Mouse (Mus musculus) CH12.LX (cell line): ENCODE measurements around the gene I830077J02Rik. TPM values are rescaled to one million over a fixed set of nuclear protein-coding genes. Genes with fewer than 3 reads are reported as not detected.

ENCODE experiments used
- DNase-seq: peaks from one replicate; pipeline ENCODE4 v3.0.0-alpha.2; 2013; ENCODE audit errors: extremely low read depth
- H3K27ac ChIP-seq: 2 replicates; pipeline ENCODE4 v1.5.1; 2012; ENCODE audit warnings: low read depth, mild to moderate bottlenecking, control low read depth, moderate library complexity; ENCODE audit not compliant: insufficient read depth
- H3K27me3 ChIP-seq: replicated peaks from 2 replicates; pipeline ENCODE3; 2012; ENCODE audit warnings: inconsistent platforms
- H3K36me3 ChIP-seq, 2 experiments: replicated peaks in 1 of 2; 2 replicates each; pipeline versions ENCODE3 to v1.6.1; 2012; ENCODE audit warnings: inconsistent platforms in 1 of 2, low read length in 1 of 2, mild to moderate bottlenecking in 1 of 2, mixed read lengths in 1 of 2, moderate library complexity in 1 of 2; ENCODE audit not compliant: control insufficient read depth in 1 of 2, insufficient read depth in 1 of 2
- H3K4me1 ChIP-seq, 2 experiments: 2 replicates each; pipeline ENCODE4 v1.6.1; 2012; ENCODE audit warnings: inconsistent platforms in 1 of 2, moderate library complexity in 1 of 2; ENCODE audit not compliant: insufficient read depth in 2 of 2, control insufficient read depth in 1 of 2
- H3K4me2 ChIP-seq: 2 replicates; pipeline ENCODE4 v1.6.1; 2012; ENCODE audit warnings: low read depth, mild to moderate bottlenecking, control low read depth; ENCODE audit not compliant: poor library complexity, insufficient read depth, severe bottlenecking
- H3K4me3 ChIP-seq, 3 experiments: fragments of 150-350 bp in 1 of 3; sonication (generic) in 1 of 3; replicated peaks in 1 of 3; 2 replicates each; pipeline versions ENCODE3 to v1.5.1; 2011 to 2012; ENCODE audit warnings: low read depth in 2 of 3, low read length in 2 of 3, mild to moderate bottlenecking in 2 of 3, moderate library complexity in 2 of 3, control low read depth in 1 of 3, improper control_type of control experiment in 1 of 3, inconsistent platforms in 1 of 3, mixed read lengths in 1 of 3; ENCODE audit not compliant: poor library complexity in 1 of 3
- H3K79me2 ChIP-seq: replicated peaks from 2 replicates; pipeline ENCODE4 v1.6.1; 2012; ENCODE audit warnings: mild to moderate bottlenecking, moderate library complexity; ENCODE audit not compliant: control insufficient read depth, poor library complexity, insufficient read depth, severe bottlenecking; ENCODE audit errors: extremely low read depth
- H3K9ac ChIP-seq: 2 replicates; pipeline ENCODE4 v1.6.1; 2012; ENCODE audit warnings: low read depth, mild to moderate bottlenecking, control low read depth, moderate library complexity; ENCODE audit not compliant: insufficient read depth
- H3K9me3 ChIP-seq: replicated peaks from 2 replicates; pipeline ENCODE3; 2012; ENCODE audit warnings: low read length, inconsistent platforms, mixed read lengths
- BHLHE40 ChIP-seq: IDR thresholded peaks from 2 replicates; pipeline ENCODE4 v1.6.1; 2011; ENCODE audit warnings: mild to moderate bottlenecking, low read depth, low read length, improper control_type of control experiment
- CHD1 ChIP-seq: IDR thresholded peaks from 2 replicates; pipeline ENCODE4 v1.6.1; 2012; ENCODE audit warnings: low read depth, low read length, improper control_type of control experiment, inconsistent platforms
- CHD2 ChIP-seq: IDR thresholded peaks from 2 replicates; pipeline ENCODE4 v1.6.1; 2011; ENCODE audit warnings: low read length, improper control_type of control experiment
- CTCF ChIP-seq, 2 experiments: IDR thresholded peaks in 1 of 2; conservative IDR thresholded peaks in 1 of 2; 2 replicates each; pipeline ENCODE4 v1.5.1; 2011 to 2012; ENCODE audit warnings: low read depth in 2 of 2, low read length in 2 of 2, improper control_type of control experiment in 1 of 2, inconsistent platforms in 1 of 2, mild to moderate bottlenecking in 1 of 2, moderate library complexity in 1 of 2
- E2F4 ChIP-seq: IDR thresholded peaks from 2 replicates; pipeline ENCODE4 v1.6.1; 2011; ENCODE audit warnings: low read depth, low read length, improper control_type of control experiment; ENCODE audit not compliant: insufficient replicate concordance
- ELF1 ChIP-seq: IDR thresholded peaks from 2 replicates; pipeline ENCODE4 v1.6.1; 2014; ENCODE audit warnings: low read depth, mild to moderate bottlenecking, inconsistent platforms, low read length, improper control_type of control experiment
- ETS1 ChIP-seq: conservative IDR thresholded peaks from 2 replicates; pipeline ENCODE4 v1.6.1; 2012; ENCODE audit warnings: low read depth, mild to moderate bottlenecking, inconsistent platforms, low read length, improper control_type of control experiment, moderate library complexity
- HCFC1 ChIP-seq: IDR thresholded peaks from 2 replicates; pipeline ENCODE4 v1.6.1; 2012; ENCODE audit warnings: low read depth, mild to moderate bottlenecking, inconsistent platforms, low read length, improper control_type of control experiment
- IRF4 ChIP-seq: IDR thresholded peaks from 2 replicates; pipeline ENCODE4 v1.6.1; 2014; ENCODE audit warnings: low read depth, mild to moderate bottlenecking, inconsistent platforms, low read length, improper control_type of control experiment
- JUN ChIP-seq: IDR thresholded peaks from 2 replicates; pipeline ENCODE4 v1.6.1; 2011; ENCODE audit warnings: low read depth, mild to moderate bottlenecking, low read length, improper control_type of control experiment, moderate library complexity; ENCODE audit not compliant: insufficient read depth
- JUND ChIP-seq: conservative IDR thresholded peaks from 2 replicates; pipeline ENCODE4 v1.6.1; 2011; ENCODE audit warnings: low read depth, low read length, improper control_type of control experiment
- KAT2A ChIP-seq: IDR thresholded peaks from 2 replicates; pipeline ENCODE4 v1.6.1; 2012; ENCODE audit warnings: low read length, improper control_type of control experiment, inconsistent platforms; ENCODE audit not compliant: insufficient replicate concordance
- MAFK ChIP-seq: IDR thresholded peaks from 2 replicates; pipeline ENCODE4 v1.6.1; 2011; ENCODE audit warnings: low read length, improper control_type of control experiment; ENCODE audit not compliant: insufficient replicate concordance
- MAX ChIP-seq: IDR thresholded peaks from 2 replicates; pipeline ENCODE4 v1.6.1; 2011; ENCODE audit warnings: low read length, improper control_type of control experiment
- MAZ ChIP-seq: IDR thresholded peaks from 2 replicates; pipeline ENCODE4 v1.6.1; 2012; ENCODE audit warnings: low read depth, mild to moderate bottlenecking, inconsistent platforms, low read length, improper control_type of control experiment, moderate library complexity
- MEF2A ChIP-seq: IDR thresholded peaks from 2 replicates; pipeline ENCODE4 v1.6.1; 2014; ENCODE audit warnings: low read depth, mild to moderate bottlenecking, inconsistent platforms, low read length, improper control_type of control experiment, borderline replicate concordance
- MXI1 ChIP-seq: IDR thresholded peaks from 2 replicates; pipeline ENCODE4 v1.6.1; 2011; ENCODE audit warnings: mild to moderate bottlenecking, low read depth, low read length, improper control_type of control experiment
- MYC ChIP-seq: IDR thresholded peaks from 2 replicates; pipeline ENCODE4 v1.6.1; 2011; ENCODE audit warnings: low read depth, mild to moderate bottlenecking, improper control_type of control experiment, low read length
- NELFE ChIP-seq: IDR thresholded peaks from 2 replicates; pipeline ENCODE4 v1.6.1; 2011; ENCODE audit warnings: low read depth, low read length, improper control_type of control experiment
- NRF1 ChIP-seq: IDR thresholded peaks from 2 replicates; pipeline ENCODE4 v1.6.1; 2014; ENCODE audit warnings: low read depth, mild to moderate bottlenecking, inconsistent platforms, low read length, improper control_type of control experiment, moderate library complexity
- PAX5 ChIP-seq: IDR thresholded peaks from 2 replicates; pipeline ENCODE4 v1.6.1; 2012; ENCODE audit warnings: low read length, inconsistent platforms, mixed read lengths
- POLR2A ChIP-seq: IDR thresholded peaks from 2 replicates; pipeline ENCODE4 v1.6.1; 2011; ENCODE audit warnings: low read depth, mild to moderate bottlenecking, improper control_type of control experiment, low read length
- POLR2AphosphoS2 ChIP-seq: IDR thresholded peaks from 2 replicates; pipeline ENCODE4 v1.6.1; 2011; ENCODE audit warnings: low read depth, low read length, improper control_type of control experiment
- RAD21 ChIP-seq: IDR thresholded peaks from 2 replicates; pipeline ENCODE4 v1.6.1; 2011; ENCODE audit warnings: low read depth, mild to moderate bottlenecking, low read length, improper control_type of control experiment, moderate library complexity
- RCOR1 ChIP-seq: conservative IDR thresholded peaks from 2 replicates; pipeline ENCODE4 v1.6.1; 2012; ENCODE audit warnings: low read depth, mild to moderate bottlenecking, inconsistent platforms, low read length, improper control_type of control experiment
- SIN3A ChIP-seq: IDR thresholded peaks from 2 replicates; pipeline ENCODE4 v1.6.1; 2012; ENCODE audit warnings: low read length, improper control_type of control experiment, inconsistent platforms
- SMC3 ChIP-seq: IDR thresholded peaks from 2 replicates; pipeline ENCODE4 v1.6.1; 2011; ENCODE audit warnings: low read depth, low read length, improper control_type of control experiment
- TCF12 ChIP-seq: IDR thresholded peaks from 2 replicates; pipeline ENCODE4 v1.6.1; 2014; ENCODE audit warnings: low read depth, mild to moderate bottlenecking, inconsistent platforms, low read length, improper control_type of control experiment
- USF1 ChIP-seq: IDR thresholded peaks from 2 replicates; pipeline ENCODE4 v1.6.1; 2014; ENCODE audit warnings: low read depth, mild to moderate bottlenecking, inconsistent platforms, low read length, improper control_type of control experiment
- ZC3H11A ChIP-seq: IDR thresholded peaks from 2 replicates; pipeline ENCODE4 v1.6.1; 2012; ENCODE audit warnings: low read depth, mild to moderate bottlenecking, inconsistent platforms, low read length, improper control_type of control experiment
- ZKSCAN1 ChIP-seq: IDR thresholded peaks from 2 replicates; pipeline ENCODE4 v1.6.1; 2012; ENCODE audit warnings: low read depth, inconsistent platforms, low read length, improper control_type of control experiment, borderline replicate concordance
- ZMIZ1 ChIP-seq: IDR thresholded peaks from 2 replicates; pipeline ENCODE4 v1.6.1; 2012; ENCODE audit warnings: low read depth, mild to moderate bottlenecking, inconsistent platforms, low read length, improper control_type of control experiment
- ZNF384 ChIP-seq: IDR thresholded peaks from 2 replicates; pipeline ENCODE4 v1.6.1; 2012; ENCODE audit warnings: low read depth, low read length, improper control_type of control experiment, inconsistent platforms
- dilution Hi-C: fragments of 300-500 bp; cut with MboI; formaldehyde crosslinking; loops from 2 replicates; pipeline ENCODE4 v1.14.3; 2020; ENCODE audit warnings: low sequenced_read_pairs; ENCODE audit not compliant: extremely low pct_unique_long_range_greater_than_20kb, extremely low pct_ligation_motif_present
- in situ Hi-C: fragments of 300-500 bp; cut with MboI; formaldehyde crosslinking; loops from 3 replicates; pipeline ENCODE4 v1.14.3; 2019; ENCODE audit warnings: low sequenced_read_pairs, low pct_ligation_motif_present, low pct_unique_long_range_greater_than_20kb, mixed read lengths
- polyA plus RNA-seq: library from polyadenylated mRNA; unstranded; fragments of >175 nt; gene quantifications from 2 replicates; pipeline ENCODE4 v1.2.1, GENCODE M21; 2012; ENCODE audit warnings: low read depth; ENCODE audit not compliant: insufficient read length
- total RNA-seq, 2 experiments: library from RNA; depleted of rRNA; stranded (reverse); fragments of 300-350 nt in 1 of 2; fragments of >200 nt in 1 of 2; gene quantifications; 2 replicates each; pipeline ENCODE4 v1.2.3; 2012 to 2014

The I830077J02Rik gene
- total and polyA plus RNA-seq, 3 experiments: 1.3 to 10.2 (median 2.9) TPM

DNA sequence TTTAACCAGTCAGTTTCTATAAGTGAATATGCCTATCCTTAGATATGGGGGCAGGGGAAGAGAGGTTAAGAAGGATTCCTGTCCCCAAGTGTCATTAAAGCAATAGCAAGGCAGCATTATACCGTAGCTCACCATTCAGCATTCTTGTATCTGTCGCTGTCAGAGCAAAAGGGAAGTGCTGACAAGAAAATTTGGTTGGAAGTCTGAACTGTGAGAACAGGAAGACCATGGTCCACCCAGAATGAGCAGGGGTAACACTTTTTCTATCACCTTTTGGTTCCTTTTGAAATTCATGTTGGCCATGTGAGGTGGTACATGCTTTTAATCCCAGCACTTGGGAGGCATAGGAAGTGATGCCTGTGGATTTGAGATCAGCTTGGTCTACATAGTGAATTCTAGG, 1.4 kb downstream of the I830077J02Rik start:
- in situ Hi-C loops: no loop called here
- Histone ChIP-seq H3K4me3 (peak overlapping the region in 1 of 3 experiments; percentile 23), H3K27me3 (no peaks in the 10 kb centered on the region), H3K9ac (no peak overlapping the region), H3K27ac (no peak overlapping the region), H3K4me2 (no peak overlapping the region), H3K79me2 (no peaks in the 10 kb centered on the region), H3K4me1 (peaks cover 15 to 50% of the 10 kb centered on the region in 2 experiments), H3K36me3 (peaks cover 0 to 17% of the 10 kb centered on the region in 2 experiments), H3K9me3 (no peaks in the 10 kb centered on the region)
- dilution Hi-C loops: no loop called here
- TF ChIP-seq SIN3A: no peak
- TF ChIP-seq CHD1: no peak
- no peak for TF ChIP-seq RAD21
- TF ChIP-seq MAX: no peak
- no peak for TF ChIP-seq BHLHE40
- no peak for TF ChIP-seq SMC3
- TF ChIP-seq ELF1: no peak
- no peak for TF ChIP-seq KAT2A
- DNase-seq: no peak

GRCm38 (mm10) chr3:105929821-105930220, 2.6 kb downstream of the I830077J02Rik start:
- DNase-seq: peak; percentile 51
- Histone ChIP-seq H3K79me2 (no peaks in the 10 kb centered on the region), H3K27me3 (no peaks in the 10 kb centered on the region), H3K27ac (0 out of 2 replicates have a peak overlapping the region, but pooled peaks have one; percentile 28), H3K4me2 (peak overlapping the region; percentile 83), H3K4me1 (peaks cover 15 to 50% of the 10 kb centered on the region in 2 experiments), H3K9me3 (no peaks in the 10 kb centered on the region), H3K9ac (no peak overlapping the region), H3K4me3 (no peak overlapping the region), H3K36me3 (peaks cover 0 to 24% of the 10 kb centered on the region in 2 experiments)
- in situ Hi-C loops: no loop called here
- dilution Hi-C loops: no loop called here
- TF ChIP-seq POLR2A (no peak), MEF2A (peak; percentile 28; the same call in 1 of the 2 replicates), SMC3 (no peak), ETS1 (0 out of 2 replicates have a peak, but pooled peaks have one; percentile 22), NRF1 (peak; percentile 34; the same call in 1 of the 2 replicates), POLR2AphosphoS2 (no peak), E2F4 (no peak), JUND (no peak), MYC (peak; percentile 72; the same call in 1 of the 2 replicates), TCF12 (peak; percentile 57; the same call in 1 of the 2 replicates), CTCF (conservative IDR thresholded peaks at IDR 0.05 in 1 of 2, IDR thresholded peaks at IDR 0.05 in 1 of 2; ENCODE audit: low read depth in 2 of 2, low read length in 2 of 2) (no peak), JUN (no peak), RAD21 (no peak), ZMIZ1 (no peak), MAFK (no peak), PAX5 (no peak), MAZ (no peak), NELFE (no peak), CHD2 (no peak), IRF4 (no peak; the same call in 1 of the 2 replicates), BHLHE40 (no peak), HCFC1 (no peak), RCOR1 (no peak), ZNF384 (no peak), CHD1 (no peak), ZC3H11A (no peak), MAX (peak; percentile 81), SIN3A (peak; percentile 34; the same call in 1 of the 2 replicates), ZKSCAN1 (no peak), USF1 (no peak), MXI1 (peak; percentile 66; the same call in 1 of the 2 replicates)
